13 mouse cellular contexts compared by ENCODE assay signal in the genomic region with DNA sequence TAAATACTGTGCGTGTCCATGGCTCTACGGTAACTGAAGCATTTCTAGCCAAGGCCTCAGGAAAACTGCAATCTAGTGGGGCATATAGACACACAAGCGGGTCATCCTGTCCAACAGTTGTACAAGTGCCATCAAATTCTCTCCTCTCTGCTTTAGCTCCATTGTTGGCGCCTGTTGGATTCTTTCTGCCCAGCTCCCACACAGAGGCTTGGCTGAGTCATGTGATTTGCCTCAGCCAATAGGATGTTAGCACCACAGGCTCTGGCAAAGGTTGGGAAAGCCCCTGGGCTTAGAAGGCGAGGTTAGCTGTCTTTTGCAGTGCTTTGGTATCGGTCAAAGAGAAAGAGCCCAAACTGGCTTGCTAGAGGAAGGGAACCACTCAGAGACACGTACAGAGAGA. TPM values are rescaled to one million over a fixed set of nuclear protein-coding genes. Genes with fewer than 3 reads are reported as not detected.
DNase-seq lines count a peak whose midpoint lies in the region; ATAC-seq and TF ChIP-seq lines count a peak whose summit lies in the region.
"Had no signal": no experiment of that assay in that cellular context is flagged by ENCODE, and none has a peak within 500 bp of the region (broad histone marks: within the 10 kb centered on the region; RNA-seq: fewer than 3 reads in every experiment).

No protein-coding gene starts in this region.

- peaks cover 4% of the 10 kb centered on the region; the same call in 1 of the 2 replicates for H3K4me1 ChIP-seq in forebrain, embryonic 12.5 days
- H3K4me1 ChIP-seq in forebrain, embryonic 15.5 days: no peaks in the 10 kb centered on the region
- H3K4me1 ChIP-seq in midbrain, embryonic 12.5 days: no peaks in the 10 kb centered on the region
- H3K4me1 ChIP-seq in midbrain, embryonic 13.5 days (replicated peaks): peaks cover 10% of the 10 kb centered on the region
- no peaks in the 10 kb centered on the region for H3K4me1 ChIP-seq in midbrain, postnatal 0 days (ENCODE audit: insufficient read depth, low read length)
- H3K4me1 ChIP-seq: stomach, embryonic 15.5 days had no signal

- H3K4me3 ChIP-seq in forebrain, embryonic 12.5 days (replicated peaks): no peak overlapping the region
- H3K4me3 ChIP-seq in forebrain, embryonic 15.5 days: no peak overlapping the region
- no peak overlapping the region for H3K4me3 ChIP-seq in midbrain, embryonic 12.5 days
- H3K4me3 ChIP-seq in midbrain, embryonic 13.5 days (replicated peaks): no peak overlapping the region
- no peak overlapping the region for H3K4me3 ChIP-seq in midbrain, postnatal 0 days (ENCODE audit: low read depth, low read length)
- H3K4me3 ChIP-seq: stomach, embryonic 15.5 days had no signal

- no peaks in the 10 kb centered on the region for H3K9me3 ChIP-seq in forebrain, embryonic 12.5 days
- H3K9me3 ChIP-seq in forebrain, embryonic 15.5 days: no peaks in the 10 kb centered on the region
- H3K9me3 ChIP-seq in midbrain, embryonic 12.5 days: no peaks in the 10 kb centered on the region
- H3K9me3 ChIP-seq in midbrain, embryonic 13.5 days: no peaks in the 10 kb centered on the region
- no peaks in the 10 kb centered on the region for H3K9me3 ChIP-seq in midbrain, postnatal 0 days (ENCODE audit: low read length)
- H3K9me3 ChIP-seq: stomach, embryonic 15.5 days had no signal

- H3K27me3 ChIP-seq in forebrain, embryonic 12.5 days: no peaks in the 10 kb centered on the region
- no peaks in the 10 kb centered on the region for H3K27me3 ChIP-seq in forebrain, embryonic 15.5 days
- H3K27me3 ChIP-seq in midbrain, embryonic 12.5 days: no peaks in the 10 kb centered on the region
- H3K27me3 ChIP-seq in midbrain, embryonic 13.5 days: no peaks in the 10 kb centered on the region
- H3K27me3 ChIP-seq in midbrain, postnatal 0 days (ENCODE audit: insufficient read depth, low read length): no peaks in the 10 kb centered on the region
- H3K27me3 ChIP-seq: stomach, embryonic 15.5 days had no signal

- H3K36me3 ChIP-seq in forebrain, embryonic 12.5 days (replicated peaks): no peaks in the 10 kb centered on the region
- no peaks in the 10 kb centered on the region for H3K36me3 ChIP-seq in forebrain, embryonic 15.5 days
- no peaks in the 10 kb centered on the region for H3K36me3 ChIP-seq in midbrain, embryonic 12.5 days
- H3K36me3 ChIP-seq in midbrain, embryonic 13.5 days: no peaks in the 10 kb centered on the region
- H3K36me3 ChIP-seq in midbrain, postnatal 0 days (ENCODE audit: insufficient read depth, low read length): no peaks in the 10 kb centered on the region
- H3K36me3 ChIP-seq: stomach, embryonic 15.5 days had no signal

- 77% methylated on average over 7 of the region's 7 CpGs for WGBS in forebrain, embryonic 12.5 days
- 72% methylated on average over 7 of the region's 7 CpGs for WGBS in forebrain, embryonic 15.5 days
- WGBS in midbrain, embryonic 12.5 days: 73% methylated on average over 7 of the region's 7 CpGs
- 66% methylated on average over 7 of the region's 7 CpGs for WGBS in midbrain, embryonic 13.5 days
- 60% methylated on average over 7 of the region's 7 CpGs for WGBS in midbrain, postnatal 0 days

- no peak overlapping the region for H3K4me2 ChIP-seq in forebrain, embryonic 12.5 days
- H3K4me2 ChIP-seq in forebrain, embryonic 15.5 days (replicated peaks): no peak overlapping the region
- H3K4me2 ChIP-seq in midbrain, embryonic 12.5 days (replicated peaks): no peak overlapping the region
- H3K4me2 ChIP-seq in midbrain, embryonic 13.5 days (replicated peaks): no peak overlapping the region
- H3K4me2 ChIP-seq in midbrain, postnatal 0 days (ENCODE audit: low read depth, low read length, poor library complexity, severe bottlenecking): no peak overlapping the region
- H3K4me2 ChIP-seq: stomach, embryonic 15.5 days had no signal

- no peak overlapping the region for H3K9ac ChIP-seq in forebrain, embryonic 12.5 days
- no peak overlapping the region for H3K9ac ChIP-seq in forebrain, embryonic 15.5 days (replicated peaks)
- H3K9ac ChIP-seq in midbrain, embryonic 12.5 days (replicated peaks): no peak overlapping the region
- H3K9ac ChIP-seq in midbrain, embryonic 13.5 days (replicated peaks): no peak overlapping the region
- H3K9ac ChIP-seq in midbrain, postnatal 0 days (replicated peaks; ENCODE audit: low read length, poor library complexity, severe bottlenecking): no peak overlapping the region
- H3K9ac ChIP-seq: liver, postnatal 0 days; stomach, embryonic 15.5 days had no signal

- peak; percentile 76 for DNase-seq in MN1 (ENCODE audit: low spot score)
- DNase-seq in midbrain, postnatal 0 days (ENCODE audit: low spot score): peak; percentile 32
- no peak for DNase-seq in layer of hippocampus, postnatal 14 days (ENCODE audit: low spot score in 2 of 2)
- no peak for DNase-seq in urinary bladder, postnatal 36 days (ENCODE audit: low spot score in 2 of 2)
- DNase-seq: kidney, adult 8-10 months; liver, postnatal 0 days had no signal

- ATAC-seq in forebrain, embryonic 12.5 days (ENCODE audit: low FRiP score): peak; percentile 46; the same call in 1 of the 2 replicates
- ATAC-seq in forebrain, embryonic 15.5 days (replicated peaks): no peak
- peak; percentile 47; the same call in 1 of the 2 replicates for ATAC-seq in midbrain, embryonic 12.5 days (ENCODE audit: low FRiP score, low read depth)
- ATAC-seq in midbrain, embryonic 13.5 days: no peak
- ATAC-seq in midbrain, postnatal 0 days (ENCODE audit: low FRiP score): peak; percentile 41; the same call in 1 of the 2 replicates
- ATAC-seq: liver, postnatal 0 days had no signal

- H3K27ac ChIP-seq in forebrain, embryonic 12.5 days: no peak overlapping the region
- H3K27ac ChIP-seq in forebrain, embryonic 15.5 days (replicated peaks): no peak overlapping the region
- no peak overlapping the region for H3K27ac ChIP-seq in midbrain, embryonic 12.5 days (replicated peaks)
- H3K27ac ChIP-seq in midbrain, embryonic 13.5 days: no peak overlapping the region
- no peak overlapping the region for H3K27ac ChIP-seq in midbrain, postnatal 0 days (ENCODE audit: low read depth, low read length)
- H3K27ac ChIP-seq: stomach, embryonic 15.5 days had no signal

- TF ChIP-seq CTCF in midbrain, postnatal 0 days (IDR thresholded peaks at IDR 0.05): no peak

RNA-seq across cellular contexts. Expression of gene Srsf6, which starts 42.1 kb away (rescaled TPM):
- polyA plus RNA-seq in forebrain, embryonic 12.5 days (2016; fragmentation: Nextera tagmentation; extraction: Ambion mirVana): 266 and 279 TPM in 2 replicates
- 172 and 180 TPM in 2 replicates for polyA plus RNA-seq in forebrain, embryonic 15.5 days (2015; fragmentation: Nextera tagmentation; extraction: Ambion mirVana)
- polyA plus RNA-seq in midbrain, embryonic 12.5 days (2016; fragmentation: Nextera tagmentation; extraction: Ambion mirVana): 245 and 267 TPM in 2 replicates
- 196 and 204 TPM in 2 replicates for polyA plus RNA-seq in midbrain, embryonic 13.5 days (2015; fragmentation: Nextera tagmentation; extraction: Ambion mirVana)
- 101 and 138 TPM in 2 replicates for total RNA-seq in midbrain, postnatal 0 days (2014; rRNA removed)
- polyA plus RNA-seq in midbrain, postnatal 0 days (2015; fragmentation: Nextera tagmentation; extraction: Ambion mirVana): 134 and 135 TPM in 2 replicates
- 100 to 1,000 TPM; 116 to 118 TPM for total RNA-seq in layer of hippocampus, postnatal 14 days (2021)

RNA-seq across cellular contexts. Expression of gene L3mbtl1, which starts 54.1 kb away (rescaled TPM):
- polyA plus RNA-seq in forebrain, embryonic 12.5 days (2016; fragmentation: Nextera tagmentation; extraction: Ambion mirVana): 0.11 and 0.82 TPM in 2 replicates
- polyA plus RNA-seq in forebrain, embryonic 15.5 days (2015; fragmentation: Nextera tagmentation; extraction: Ambion mirVana): 0.86 and 1.3 TPM in 2 replicates
- polyA plus RNA-seq in midbrain, embryonic 12.5 days (2016; fragmentation: Nextera tagmentation; extraction: Ambion mirVana): 0.26 and 0.31 TPM in 2 replicates
- polyA plus RNA-seq in midbrain, embryonic 13.5 days (2015; fragmentation: Nextera tagmentation; extraction: Ambion mirVana): 0.39 and 0.57 TPM in 2 replicates
- 16.9 and 21.1 TPM in 2 replicates for total RNA-seq in midbrain, postnatal 0 days (2014; rRNA removed)
- polyA plus RNA-seq in midbrain, postnatal 0 days (2015; fragmentation: Nextera tagmentation; extraction: Ambion mirVana): 10.2 and 11.9 TPM in 2 replicates
- 10 to 100 TPM; 18.8 to 23.3 TPM for total RNA-seq in layer of hippocampus, postnatal 14 days (2021)
- total RNA-seq: common myeloid progenitor, adult 5-6 weeks; monocyte, adult 5-6 weeks had no signal

Comparison
In these comparisons a context has a peak if more than half of its experiments do, and no peak if none do; other contexts are left out.
1. ATAC-seq: peak in forebrain, embryonic 12.5 days (single experiment), midbrain, embryonic 12.5 days (single experiment) and midbrain, postnatal 0 days (single experiment); none in forebrain, embryonic 15.5 days (single experiment) and midbrain, embryonic 13.5 days (single experiment).
2. DNase-seq: peak in MN1 (single experiment) and midbrain, postnatal 0 days (single experiment); none in layer of hippocampus, postnatal 14 days (0 of 2) and urinary bladder, postnatal 36 days (0 of 2).